12 mouse cellular contexts compared by ENCODE assay signal in the genomic region with DNA sequence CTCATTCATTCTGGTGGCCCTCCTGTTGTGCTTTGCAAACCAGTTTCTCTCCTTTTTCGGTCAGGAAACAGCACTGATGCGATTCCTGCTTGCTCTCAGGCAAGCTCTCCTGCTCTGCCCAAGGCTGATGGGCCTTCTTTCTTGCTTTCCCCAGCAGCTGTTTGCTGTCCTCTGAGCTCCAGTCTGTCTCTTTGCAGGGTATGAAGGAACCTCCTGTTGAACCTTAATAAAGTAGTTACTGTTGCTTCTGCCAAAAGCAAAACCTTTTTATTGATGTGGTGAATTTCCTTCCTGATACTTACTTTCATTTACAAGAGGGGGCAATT. TPM values are rescaled to one million over a fixed set of nuclear protein-coding genes. Genes with fewer than 3 reads are reported as not detected.
A peak's percentile ranks its signal among the peaks of the same experiment; 100 is the strongest.
DNase-seq lines count a peak whose midpoint lies in the region; ATAC-seq lines count a peak whose summit lies in the region.
"Had no signal": no experiment of that assay in that cellular context is flagged by ENCODE, and none has a peak within 500 bp of the region (broad histone marks: within the 10 kb centered on the region; RNA-seq: fewer than 3 reads in every experiment).

No protein-coding gene starts in this region.

- H3K9me3 ChIP-seq in embryonic facial prominence, embryonic 10.5 days = no peaks in the 10 kb centered on the region
- no peaks in the 10 kb centered on the region for H3K9me3 ChIP-seq in hindbrain, embryonic 10.5 days
- H3K9me3 ChIP-seq in midbrain, embryonic 14.5 days (ENCODE audit: control insufficient read depth, low read length) = no peaks in the 10 kb centered on the region
- H3K9me3 ChIP-seq: embryonic facial prominence, embryonic 12.5 days; intestine, embryonic 15.5 days had no signal

- no peaks in the 10 kb centered on the region for H3K36me3 ChIP-seq in embryonic facial prominence, embryonic 10.5 days (replicated peaks)
- no peaks in the 10 kb centered on the region for H3K36me3 ChIP-seq in hindbrain, embryonic 10.5 days
- no peaks in the 10 kb centered on the region for H3K36me3 ChIP-seq in midbrain, embryonic 14.5 days (ENCODE audit: control insufficient read depth, insufficient read depth, low read length)
- H3K36me3 ChIP-seq: embryonic facial prominence, embryonic 12.5 days; intestine, embryonic 15.5 days had no signal

- no peaks in the 10 kb centered on the region for H3K27me3 ChIP-seq in embryonic facial prominence, embryonic 10.5 days (replicated peaks; ENCODE audit: low read depth, poor library complexity, severe bottlenecking)
- no peaks in the 10 kb centered on the region for H3K27me3 ChIP-seq in hindbrain, embryonic 10.5 days (ENCODE audit: insufficient read depth, poor library complexity, severe bottlenecking)
- H3K27me3 ChIP-seq in midbrain, embryonic 14.5 days (ENCODE audit: control insufficient read depth, insufficient read depth, low read length) = no peaks in the 10 kb centered on the region
- H3K27me3 ChIP-seq: embryonic facial prominence, embryonic 12.5 days; intestine, embryonic 15.5 days had no signal

- no peak for ATAC-seq in midbrain, embryonic 14.5 days (ENCODE audit: low FRiP score, low TSS enrichment)
- ATAC-seq: intestine, embryonic 15.5 days had no signal

- DNase-seq in embryo, embryonic 11 days = peak; percentile 16
- no peak for DNase-seq in embryo, embryonic 10.5 days (ENCODE audit: low spot score)
- DNase-seq in embryonic facial prominence, embryonic 10.5 days (ENCODE audit: low spot score) = no peak
- DNase-seq in hindbrain, embryonic 10.5 days (ENCODE audit: low spot score) = no peak
- DNase-seq in midbrain, embryonic 14.5 days = no peak
- DNase-seq in ovary, postnatal 10 days (ENCODE audit: low spot score) = no peak
- no peak for DNase-seq in thymus, postnatal 25 days
- DNase-seq in urinary bladder, postnatal 25 days (ENCODE audit: low spot score) = no peak
- DNase-seq: liver had no signal

- 6% methylated on average over 2 of the region's 2 CpGs for WGBS in embryonic facial prominence, embryonic 10.5 days
- WGBS in hindbrain, embryonic 10.5 days = 0% methylated on average over 2 of the region's 2 CpGs
- 2% methylated on average over 2 of the region's 2 CpGs for WGBS in midbrain, embryonic 14.5 days

- no peak overlapping the region for H3K4me3 ChIP-seq in embryonic facial prominence, embryonic 10.5 days
- H3K4me3 ChIP-seq in hindbrain, embryonic 10.5 days = no peak overlapping the region
- no peak overlapping the region for H3K4me3 ChIP-seq in midbrain, embryonic 14.5 days (replicated peaks; ENCODE audit: low read depth, low read length)
- H3K4me3 ChIP-seq: embryonic facial prominence, embryonic 12.5 days; intestine, embryonic 15.5 days had no signal

- peaks cover 24% of the 10 kb centered on the region for H3K4me1 ChIP-seq in embryonic facial prominence, embryonic 10.5 days
- peaks cover 32% of the 10 kb centered on the region for H3K4me1 ChIP-seq in hindbrain, embryonic 10.5 days (replicated peaks)
- H3K4me1 ChIP-seq in midbrain, embryonic 14.5 days (ENCODE audit: control insufficient read depth, insufficient read depth, low read length) = peaks cover 30% of the 10 kb centered on the region
- H3K4me1 ChIP-seq: intestine, embryonic 15.5 days had no signal

- 0 out of 2 replicates have a peak overlapping the region, but pooled peaks have one; percentile 19 for H3K27ac ChIP-seq in embryonic facial prominence, embryonic 10.5 days (replicated peaks)
- H3K27ac ChIP-seq in hindbrain, embryonic 10.5 days = peak overlapping the region; percentile 78
- peak overlapping the region; percentile 94 for H3K27ac ChIP-seq in midbrain, embryonic 14.5 days (replicated peaks; ENCODE audit: low read depth, low read length)
- H3K27ac ChIP-seq: embryonic facial prominence, embryonic 12.5 days; intestine, embryonic 15.5 days had no signal

- peak overlapping the region; percentile 29; the same call in 1 of the 2 replicates for H3K4me2 ChIP-seq in midbrain, embryonic 14.5 days (ENCODE audit: low read length)
- H3K4me2 ChIP-seq: embryonic facial prominence, embryonic 12.5 days; intestine, embryonic 15.5 days had no signal

- H3K9ac ChIP-seq in midbrain, embryonic 14.5 days (replicated peaks; ENCODE audit: low read length) = peak overlapping the region; percentile 36; the same call in 1 of the 2 replicates
- H3K9ac ChIP-seq: embryonic facial prominence, embryonic 12.5 days; intestine, embryonic 15.5 days had no signal

RNA-seq across cellular contexts. Expression of a gene that starts 57.0 kb away (rescaled TPM):
- 2.4 and 4.7 TPM in 2 replicates for polyA plus RNA-seq in embryonic facial prominence, embryonic 10.5 days (2016; fragmentation: Nextera tagmentation; extraction: Ambion mirVana)
- polyA plus RNA-seq in hindbrain, embryonic 10.5 days (2016; fragmentation: Nextera tagmentation; extraction: Ambion mirVana) = 8.6 and 64.0 TPM in 2 replicates
- 12.7 and 13.1 TPM in 2 replicates for polyA plus RNA-seq in midbrain, embryonic 14.5 days (2014; fragmentation: Nextera tagmentation; extraction: Ambion mirVana)
- polyA plus RNA-seq: heart, embryonic 14.5 days; intestine, embryonic 15.5 days had no signal

Comparison
In these comparisons a context has a peak if more than half of its experiments do, and no peak if none do; other contexts are left out.
1. H3K27ac ChIP-seq: peak in every context shown above with its lines; median percentile 94 in midbrain, embryonic 14.5 days; 78 in hindbrain, embryonic 10.5 days; 19 in embryonic facial prominence, embryonic 10.5 days.